Mouse (Mus musculus): ENCODE results near the gene Kazn.

The Kazn gene

DNA sequence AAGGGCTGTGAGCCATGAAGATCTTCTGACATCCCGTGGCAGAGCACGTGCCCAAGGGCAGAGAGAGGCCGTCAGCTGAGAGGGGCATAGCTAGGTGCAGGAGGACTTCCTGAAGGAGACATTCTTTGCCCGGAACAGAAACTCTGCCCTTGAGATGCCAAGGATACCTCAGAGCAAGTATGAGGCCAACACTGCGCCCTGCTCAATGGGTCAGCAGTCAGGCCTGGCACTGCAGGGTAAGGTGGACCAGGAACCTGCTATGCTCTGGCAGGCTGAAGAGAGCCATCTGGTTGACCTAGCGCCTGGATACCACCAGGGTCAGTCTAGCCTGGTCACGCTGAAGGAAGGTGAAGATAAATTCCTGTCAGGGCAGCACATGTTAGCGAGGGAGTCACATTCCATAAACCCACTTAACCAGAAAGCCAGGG is 46.0 kb downstream of the Kazn start:
- in situ Hi-C loops (cut with MboI), result no loop called here

DNA sequence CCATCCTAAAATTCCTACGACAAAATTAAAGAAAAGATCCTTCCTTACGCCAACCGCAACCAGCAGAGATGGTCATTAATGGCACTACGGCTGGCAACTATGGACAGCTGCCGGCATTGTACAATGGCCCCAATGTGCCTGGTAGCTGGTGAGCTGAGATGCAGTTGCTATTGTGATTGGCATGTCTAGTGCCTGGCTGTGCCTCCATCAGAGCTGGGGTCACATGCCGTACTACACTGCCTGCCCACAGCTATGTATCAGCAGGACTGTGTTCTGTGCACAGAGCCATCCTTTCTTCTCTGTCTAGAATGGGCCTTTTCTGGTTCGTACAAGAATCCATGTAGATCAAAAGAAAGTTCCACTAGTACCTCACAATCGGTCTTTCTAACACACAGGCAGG is 49.2 kb downstream of the Kazn start:
- in situ Hi-C loops (cut with MboI), result no loop called here

GRCm38 (mm10) chr4:142188501-142188900 is 50.7 kb downstream of the Kazn start:
- in situ Hi-C loops (cut with MboI), result no loop called here

GRCm38 (mm10) chr4:142186155-142186554 is 53.0 kb downstream of the Kazn start:
- in situ Hi-C loops (cut with MboI), result no loop called here

- in situ Hi-C loops (cut with MboI), result no loop called here
These were observed 53.7 kb downstream of the Kazn start for GRCm38 (mm10) chr4:142185533-142185900.

DNA sequence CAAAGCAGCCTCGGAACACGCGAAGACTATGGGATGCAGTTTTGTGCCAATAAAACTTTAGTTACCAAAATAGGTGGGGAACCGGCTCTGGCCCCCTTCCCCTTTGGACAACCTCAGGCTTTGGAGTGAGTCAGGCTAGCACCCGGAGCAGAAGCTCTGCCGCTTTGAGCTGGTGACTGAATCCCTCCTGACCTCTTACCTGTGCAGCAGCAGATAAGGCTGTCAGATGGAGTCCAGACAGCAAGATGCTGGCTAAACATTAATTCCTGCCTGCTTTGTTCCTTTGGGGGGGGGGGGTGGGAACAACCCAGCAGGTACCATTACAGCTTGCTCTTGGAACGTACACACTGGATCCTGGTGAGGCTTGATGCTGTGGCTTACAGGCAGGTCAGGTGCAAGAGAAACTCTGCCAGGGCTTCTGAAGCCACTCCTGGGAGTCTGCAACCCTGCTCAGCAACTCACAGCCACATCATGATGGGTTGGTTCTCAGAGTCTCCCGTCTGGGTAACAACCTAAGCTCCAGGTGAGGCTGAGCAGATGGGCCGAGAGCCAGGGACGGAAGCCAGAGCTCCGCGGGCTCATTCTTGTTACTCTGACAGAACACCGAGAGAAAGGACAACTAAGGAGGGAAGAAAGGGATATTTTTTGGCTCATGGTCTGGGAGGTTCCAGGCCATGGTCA is 54.2 kb downstream of the Kazn start:
- in situ Hi-C loops (cut with MboI), result no loop called here

GRCm38 (mm10) chr4:142183591-142183990 is 55.6 kb downstream of the Kazn start:
- in situ Hi-C loops (cut with MboI), result no loop called here

DNA sequence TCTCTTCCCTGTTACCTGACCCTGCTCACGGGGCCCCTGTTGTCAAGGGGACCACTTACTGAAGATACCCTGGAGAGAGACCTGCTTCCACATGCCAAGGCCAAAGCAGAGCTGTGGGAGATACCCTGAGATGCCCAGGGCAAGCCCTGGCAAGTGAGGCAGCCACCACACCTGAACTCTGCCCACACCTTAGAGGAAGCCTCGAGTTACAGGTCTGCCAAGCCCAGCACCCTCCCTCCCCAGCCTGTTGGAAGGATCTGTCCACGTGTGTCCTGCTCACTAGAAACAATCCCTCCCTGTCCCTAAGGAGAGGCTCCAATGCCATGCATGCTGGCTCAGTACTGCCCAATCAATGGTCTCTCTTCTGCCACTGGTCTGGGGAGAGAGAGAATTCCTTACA is 56.2 kb downstream of the Kazn start:
- in situ Hi-C loops (cut with MboI), result no loop called here

DNA sequence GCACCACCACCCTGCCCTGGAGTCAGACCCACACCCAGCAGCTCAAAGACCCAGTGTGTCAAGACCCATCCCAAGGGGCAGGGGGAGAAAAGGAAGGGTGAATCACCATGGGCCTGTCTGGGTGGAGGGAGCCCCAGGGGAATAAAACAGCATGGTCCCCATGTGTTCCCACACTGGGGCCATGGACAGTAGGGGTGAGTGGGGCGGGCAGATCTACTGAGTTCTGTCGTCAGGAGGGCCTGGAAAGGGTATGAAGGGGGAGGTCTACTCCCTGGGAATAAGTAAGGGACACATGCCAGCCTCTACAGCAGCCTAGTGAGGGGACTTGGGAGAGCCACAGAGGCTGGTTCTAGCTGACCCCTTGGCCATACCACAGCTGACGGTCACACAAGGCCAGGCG is 57.6 kb downstream of the Kazn start:
- in situ Hi-C loops (cut with MboI), result no loop called here

DNA sequence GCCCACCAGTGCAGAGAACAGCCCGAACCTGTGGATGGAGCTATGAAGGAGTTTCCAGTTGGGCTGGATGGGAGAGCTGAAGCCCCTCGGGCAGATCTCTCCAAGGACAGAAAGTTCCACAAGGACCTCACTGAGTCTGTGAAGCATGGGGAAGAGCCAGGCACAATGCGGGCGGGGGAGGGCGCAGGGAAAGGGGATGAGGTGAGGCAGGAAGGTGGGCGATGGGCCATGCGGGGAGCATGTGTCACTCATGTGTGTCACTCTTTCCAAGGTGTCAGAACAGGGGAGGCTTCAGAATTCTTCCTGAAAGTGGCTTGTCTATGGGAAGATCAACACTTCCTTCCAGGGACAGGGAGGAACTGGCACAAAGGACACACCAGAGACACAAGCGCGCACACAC is 58.3 kb downstream of the Kazn start:
- in situ Hi-C loops (cut with MboI), result no loop called here

DNA sequence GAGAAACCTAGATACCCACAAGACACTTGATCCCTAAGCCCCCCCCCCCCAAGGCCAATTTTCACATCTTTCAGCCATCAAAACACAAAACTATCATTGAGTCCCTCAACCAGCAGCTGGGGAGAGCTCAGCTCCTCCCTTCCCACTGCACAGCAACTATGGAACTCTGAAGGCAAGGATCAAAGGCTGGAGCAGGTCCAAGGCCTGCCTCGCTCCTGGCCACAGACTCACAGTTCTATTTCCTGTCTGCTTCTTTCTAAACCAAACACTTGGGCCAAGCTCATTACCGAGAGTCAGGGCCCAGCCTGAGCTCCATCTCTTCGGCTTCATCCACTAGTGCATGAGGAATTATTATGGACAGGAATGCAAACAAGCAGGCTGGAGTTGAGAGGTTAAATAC is 58.9 kb downstream of the Kazn start:
- in situ Hi-C loops (cut with MboI), result no loop called here

GRCm38 (mm10) chr4:142179531-142179930 is 59.7 kb downstream of the Kazn start:
- in situ Hi-C loops (cut with MboI), result no loop called here

DNA sequence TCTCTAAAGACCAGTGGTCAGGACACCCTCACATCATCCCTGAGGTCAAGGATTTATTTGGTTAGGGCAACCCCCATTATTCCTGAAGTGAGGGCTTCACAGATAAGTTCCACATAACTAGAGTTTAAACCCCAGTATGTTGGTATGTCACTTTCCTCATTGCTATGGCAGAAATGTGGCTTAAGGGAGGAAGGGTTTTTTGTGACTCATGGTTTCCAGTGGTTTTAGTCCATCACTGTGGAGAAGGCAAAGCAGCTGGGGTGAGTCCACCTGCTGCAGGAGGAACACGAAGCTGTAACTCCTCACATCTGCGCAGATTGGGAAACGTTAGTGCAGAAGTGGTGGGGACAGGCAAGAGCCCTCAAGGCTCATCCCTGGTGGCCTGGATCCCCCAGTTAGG is 62.5 kb downstream of the Kazn start:
- in situ Hi-C loops (cut with MboI), result no loop called here

GRCm38 (mm10) chr4:142173981-142174485 is 65.2 kb downstream of the Kazn start:
- in situ Hi-C loops (cut with MboI), result no loop called here

- in situ Hi-C loops (cut with MboI), result no loop called here
These were observed 66.3 kb downstream of the Kazn start for GRCm38 (mm10) chr4:142172942-142173341.

DNA sequence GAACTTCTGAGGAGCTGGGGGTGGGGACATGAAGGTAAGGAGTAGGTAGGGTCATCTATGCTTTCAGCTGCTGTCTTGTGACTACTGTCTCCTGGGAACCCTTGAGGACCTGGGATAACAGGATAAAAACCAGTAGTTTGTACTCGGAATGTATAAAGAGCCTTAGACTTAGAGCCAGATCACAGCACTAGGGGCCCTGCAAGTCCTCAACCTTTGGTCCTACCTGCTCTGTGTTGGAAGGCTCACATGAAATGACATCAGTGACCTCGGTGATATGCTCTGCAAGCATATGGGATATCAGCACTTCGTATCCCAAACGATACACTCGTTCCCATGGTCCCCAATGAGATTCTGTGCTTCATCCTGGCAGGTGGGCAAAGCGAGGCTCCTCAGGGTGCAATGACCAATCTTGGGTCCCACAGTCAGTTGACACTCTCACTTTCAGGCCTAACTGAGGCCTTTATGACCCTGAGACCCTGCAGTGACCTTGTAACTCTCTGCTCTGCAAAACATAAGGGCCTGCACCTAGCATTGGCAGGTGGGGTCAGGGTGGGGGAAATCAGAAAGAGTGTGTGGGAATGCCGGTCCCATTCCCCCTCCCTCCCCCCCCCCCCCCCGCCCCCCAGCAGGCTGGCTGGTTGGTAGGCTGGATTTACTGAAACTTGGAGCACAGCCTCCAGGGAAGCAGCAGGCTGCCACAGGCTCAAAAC is 67.3 kb downstream of the Kazn start:
- in situ Hi-C loops (cut with MboI), result no loop called here

- in situ Hi-C loops (cut with MboI), result no loop called here
These were observed 68.1 kb downstream of the Kazn start for GRCm38 (mm10) chr4:142170882-142171768.

GRCm38 (mm10) chr4:142169636-142170035 is 69.6 kb downstream of the Kazn start:
- in situ Hi-C loops (cut with MboI), result no loop called here

- in situ Hi-C loops (cut with MboI), result no loop called here
These were observed 70.8 kb downstream of the Kazn start for GRCm38 (mm10) chr4:142168352-142168751.

- in situ Hi-C loops (cut with MboI), result no loop called here
These were observed 73.1 kb downstream of the Kazn start for GRCm38 (mm10) chr4:142165835-142166701.

DNA sequence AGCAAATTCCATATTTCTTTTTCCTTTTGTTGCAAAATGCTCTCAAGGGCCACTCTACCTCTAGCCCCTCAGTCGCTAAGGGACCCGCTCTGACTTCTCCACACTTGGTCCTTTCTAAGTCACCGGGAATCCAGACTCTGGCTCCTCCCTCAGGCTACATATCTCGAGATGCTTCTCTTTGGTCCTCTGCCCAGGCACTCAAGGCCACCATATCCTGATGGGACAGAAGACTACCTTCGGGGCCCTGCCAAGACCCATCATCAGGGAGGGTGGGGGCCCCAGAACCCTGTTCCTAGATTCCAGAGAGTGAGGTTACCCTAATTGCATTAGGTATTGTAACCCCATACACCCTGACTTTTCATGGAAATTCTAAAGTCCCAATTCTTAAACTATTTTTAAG is 73.8 kb downstream of the Kazn start:
- in situ Hi-C loops (cut with MboI), result no loop called here

- in situ Hi-C loops (cut with MboI), result no loop called here
These were observed 74.8 kb downstream of the Kazn start for GRCm38 (mm10) chr4:142164386-142164785.
